Mouse (Mus musculus) liver (tissue): Measurements from ENCODE around the gene Ipp.

ENCODE experiments used
- DNase-seq: peaks from one replicate; pipeline ENCODE4 v3.0.0-alpha.2; 2020; ENCODE audit warnings: mixed read lengths

Ipp gene

DNA sequence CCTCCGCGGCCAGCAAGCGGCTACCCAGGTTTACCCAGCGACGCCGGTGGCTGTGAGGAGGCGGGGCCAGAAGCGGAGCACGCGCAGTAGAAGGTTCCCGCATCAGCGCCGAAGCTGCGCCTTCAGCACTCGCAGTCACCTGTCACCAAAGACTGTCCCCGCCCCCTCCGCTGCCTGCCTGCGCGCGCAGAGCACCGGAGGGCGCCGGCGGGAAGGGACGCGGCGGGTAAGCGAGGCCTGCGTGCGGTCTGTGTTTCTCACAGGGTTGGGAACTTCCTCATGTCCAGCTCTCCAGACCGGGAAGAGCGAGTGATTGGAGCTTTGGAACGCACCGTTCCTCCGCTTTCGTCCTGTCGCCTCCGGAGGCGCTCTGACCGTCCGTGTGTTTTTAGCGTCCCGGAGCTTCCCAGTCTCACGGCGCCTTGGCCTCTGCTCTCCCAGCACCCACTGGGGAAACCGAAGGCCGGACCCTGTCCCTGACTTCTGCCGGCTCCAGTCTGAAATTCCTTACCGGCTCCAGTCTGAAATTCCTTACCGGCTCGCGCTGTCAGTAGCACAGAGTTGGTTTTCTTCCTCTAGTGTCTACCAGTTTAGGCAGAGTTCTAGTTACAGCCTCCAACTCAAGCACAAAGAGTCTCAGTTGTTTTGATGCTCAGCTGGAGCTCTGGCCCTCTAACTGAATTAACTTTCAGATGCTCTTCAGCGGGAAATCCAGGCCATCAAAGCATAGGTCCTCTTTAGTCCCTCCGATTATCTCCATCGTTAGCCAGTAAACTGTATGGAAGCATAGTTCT lies at the start of gene Ipp:
Ipp (plus strand) TSS at position 125 of the 794 bp plus-strand sequence.
- peak; percentile 99 for DNase-seq

DNA sequence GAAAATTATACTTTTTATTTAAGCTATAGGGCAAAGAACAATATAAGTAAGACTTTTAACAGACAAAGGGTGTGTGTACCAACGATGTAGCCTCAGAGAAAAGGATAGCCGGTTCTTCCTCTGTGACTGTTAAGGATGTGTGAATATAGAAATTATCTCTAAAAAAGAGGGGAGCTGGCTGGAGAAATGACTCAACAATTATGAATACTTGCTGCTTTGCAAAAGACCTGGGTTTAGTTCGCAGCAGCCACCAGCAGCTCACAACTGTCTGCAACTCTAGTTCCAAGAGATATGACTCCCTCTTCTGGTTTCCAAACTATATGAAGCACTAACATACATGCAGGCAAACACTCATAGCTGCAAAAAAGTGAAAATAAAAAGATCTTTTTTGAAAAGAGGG lies 45.4 kb upstream of the Ipp start:
- DNase-seq = no peak

DNA sequence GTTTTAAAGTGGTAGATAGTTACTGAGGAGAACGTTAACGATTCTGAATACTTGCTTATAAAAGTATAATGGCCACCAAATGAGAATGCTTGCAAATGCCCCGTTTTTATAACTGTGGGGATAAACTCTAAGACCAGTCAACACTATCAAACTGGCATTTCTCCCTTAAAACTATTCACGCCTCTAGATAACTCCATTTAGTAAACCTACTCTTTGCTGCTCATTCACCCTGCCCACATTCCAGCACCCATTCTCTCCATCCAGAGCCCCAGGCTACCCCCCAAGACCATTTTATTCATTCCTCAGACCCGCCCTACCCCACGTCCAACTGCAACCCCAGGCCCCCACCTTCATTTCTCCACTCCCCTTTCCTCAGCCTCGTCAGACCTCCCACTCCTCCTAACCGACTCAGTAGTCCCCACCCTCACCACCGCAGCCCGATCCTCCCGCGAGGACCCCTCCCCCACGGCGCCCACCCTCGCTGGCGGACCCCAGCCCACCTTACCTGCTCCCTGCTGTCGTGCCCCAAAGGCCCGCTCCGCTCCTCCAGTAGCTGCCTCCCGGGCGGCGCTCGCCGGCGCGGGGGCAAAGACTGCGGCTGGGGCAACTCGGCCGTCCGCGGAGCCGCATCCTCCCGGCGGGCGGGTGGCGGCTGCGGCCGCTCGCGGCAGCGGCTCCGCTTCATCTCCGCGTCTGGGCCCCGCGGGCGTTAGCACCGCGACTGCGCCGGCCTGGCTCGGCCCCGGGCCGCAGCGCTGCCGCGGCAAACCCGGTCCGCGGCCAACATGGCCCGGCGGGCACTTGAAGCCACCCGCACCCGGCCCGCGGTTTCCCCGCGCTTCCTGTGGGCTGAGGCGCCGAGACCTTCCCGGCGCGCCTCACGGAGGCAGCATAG lies 43.9 kb upstream of the Ipp start:
- peak; percentile 51 for DNase-seq

DNA sequence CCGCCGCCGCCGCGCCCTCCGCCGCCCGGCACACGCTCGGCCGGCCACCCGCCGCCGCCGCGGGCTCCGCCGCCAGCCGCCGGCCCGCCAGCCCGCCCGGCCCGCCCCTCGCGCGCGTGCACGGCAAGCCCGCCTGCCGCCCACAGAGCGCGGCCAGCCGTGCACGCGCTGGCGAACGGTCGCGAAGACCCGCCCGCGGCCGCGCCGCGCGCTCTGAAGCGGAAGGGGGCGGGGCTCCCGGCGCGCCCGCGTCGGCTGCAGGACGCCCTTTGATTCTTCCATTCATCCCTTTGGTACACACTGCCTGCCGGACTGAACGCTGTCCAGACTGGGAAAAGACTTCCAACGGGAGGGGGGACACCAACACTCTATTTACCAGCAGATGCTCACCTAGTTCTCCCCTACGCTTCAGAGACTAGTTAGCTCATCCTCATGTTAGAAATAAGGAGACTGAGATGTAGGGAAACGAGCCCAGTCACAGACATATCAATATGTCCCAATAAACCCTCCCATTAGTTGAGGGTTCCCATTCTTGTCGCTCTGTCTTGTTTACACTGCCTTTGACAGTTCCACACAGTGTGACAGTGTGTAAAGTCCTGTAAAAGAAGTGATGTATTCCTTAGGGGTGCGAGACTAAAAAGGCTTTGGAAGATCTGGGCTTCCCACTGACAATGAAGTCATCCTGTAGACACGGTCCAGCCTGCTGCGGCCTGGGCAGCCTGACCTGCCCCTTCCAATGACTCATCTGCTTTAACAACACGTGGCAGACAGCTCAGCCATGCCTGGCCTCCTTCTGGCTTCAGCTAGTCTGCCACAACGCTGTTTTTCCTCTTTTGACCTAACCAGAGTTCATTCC lies 43.0 kb upstream of the Ipp start, which contains the start of gene Mast2:
Mast2 (minus strand) TSS at position 58 of the 856 bp plus-strand sequence.
- DNase-seq = peak; percentile 91

DNA sequence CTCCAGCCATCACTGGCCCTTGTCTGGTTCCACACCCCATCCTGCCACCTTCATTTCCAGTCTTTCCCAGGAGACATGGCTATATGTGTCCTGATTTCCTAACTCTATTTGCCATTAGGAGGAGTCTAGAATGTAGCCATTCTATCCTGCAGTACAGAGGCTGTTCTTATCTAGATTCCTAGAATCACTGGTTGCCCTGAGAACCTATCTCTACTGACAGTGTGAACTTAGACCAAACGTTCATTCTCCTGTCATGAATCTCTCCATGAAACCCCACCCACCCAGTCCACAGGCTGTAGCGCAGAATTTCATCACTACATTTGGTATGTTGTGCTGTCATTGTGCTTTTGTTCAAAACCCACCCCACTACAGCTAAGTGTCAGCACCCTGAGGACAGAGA lies 26.0 kb upstream of the Ipp start:
- peak; percentile 7 for DNase-seq

DNA sequence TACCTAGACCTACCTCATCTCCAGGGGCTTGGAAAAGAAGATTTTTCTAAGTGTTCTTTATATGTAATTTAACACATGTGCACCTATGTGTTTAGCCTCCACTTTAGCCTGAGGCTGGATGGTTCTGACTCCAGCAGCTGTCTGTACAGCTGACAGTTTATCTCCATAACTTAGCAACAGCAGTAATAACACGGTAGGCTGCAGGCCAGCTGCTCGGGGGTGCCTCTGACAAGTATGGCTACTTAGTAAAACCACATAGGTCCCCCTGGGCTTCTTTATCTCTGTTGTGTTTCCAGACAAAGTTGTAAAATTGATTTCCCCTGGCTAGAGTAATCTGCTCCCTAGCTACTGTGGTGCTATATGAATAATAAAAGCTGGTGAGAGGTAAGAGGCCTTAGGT lies 23.9 kb upstream of the Ipp start:
- DNase-seq = peak; percentile 17

DNA sequence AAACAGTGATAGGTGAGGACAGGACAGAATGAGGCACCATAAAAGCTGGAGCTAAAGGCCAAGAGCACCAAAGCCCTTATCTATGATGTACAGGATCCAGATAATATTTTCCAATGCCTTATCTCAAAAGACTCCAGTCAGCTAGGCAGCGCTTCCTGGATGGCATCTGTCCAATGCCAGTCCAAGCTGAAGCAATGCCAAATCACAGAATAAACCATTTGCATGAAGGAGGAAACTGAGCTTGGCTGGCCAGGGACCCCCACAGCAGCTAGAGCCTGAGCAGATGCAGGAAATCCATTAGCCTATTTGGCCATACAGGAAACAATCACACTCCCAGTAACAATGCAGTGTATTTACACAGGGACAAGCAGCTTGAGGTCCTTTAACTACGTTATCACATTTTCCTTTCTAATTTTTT lies 16.2 kb upstream of the Ipp start:
- DNase-seq = peak; percentile 11

DNA sequence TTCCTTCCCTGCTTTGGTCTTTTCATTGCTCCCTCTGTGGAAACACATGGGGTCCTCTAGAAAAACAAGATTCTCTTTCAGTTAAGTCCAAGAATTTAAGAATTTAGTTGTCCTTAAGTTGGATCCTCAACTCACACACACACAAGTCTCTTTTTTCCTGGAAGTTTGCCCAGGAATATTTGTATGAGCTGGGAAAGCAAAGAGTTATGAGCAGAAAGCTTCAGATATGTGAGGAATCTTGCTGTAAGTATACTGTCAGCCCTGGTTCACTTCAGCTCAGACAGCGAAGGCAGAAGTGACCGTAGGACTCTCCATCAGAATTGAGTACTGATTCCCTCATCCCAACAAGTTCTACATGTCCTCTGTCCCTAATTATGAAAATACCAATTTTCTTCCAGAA lies 15.5 kb upstream of the Ipp start:
- DNase-seq = no peak

DNA sequence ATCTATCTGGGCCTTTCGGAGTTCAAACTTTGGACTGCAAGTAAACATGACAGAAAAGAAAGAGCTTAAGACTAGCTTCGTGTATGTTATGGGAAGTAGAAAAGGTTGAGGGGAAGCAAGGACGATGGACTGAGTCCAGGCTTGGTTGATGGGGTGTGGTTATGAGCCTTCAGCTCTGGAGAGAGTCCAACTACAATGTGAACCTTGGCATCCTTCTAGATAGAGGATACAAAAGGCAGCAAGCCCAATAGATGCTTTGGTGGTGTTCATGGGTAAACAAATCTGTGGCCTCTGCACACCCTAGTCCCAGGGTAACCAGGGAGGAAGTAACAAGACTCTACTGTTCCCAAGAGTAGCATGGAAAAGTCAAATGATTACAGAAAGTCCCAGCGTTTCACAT lies 14.9 kb upstream of the Ipp start:
- DNase-seq = no peak

DNA sequence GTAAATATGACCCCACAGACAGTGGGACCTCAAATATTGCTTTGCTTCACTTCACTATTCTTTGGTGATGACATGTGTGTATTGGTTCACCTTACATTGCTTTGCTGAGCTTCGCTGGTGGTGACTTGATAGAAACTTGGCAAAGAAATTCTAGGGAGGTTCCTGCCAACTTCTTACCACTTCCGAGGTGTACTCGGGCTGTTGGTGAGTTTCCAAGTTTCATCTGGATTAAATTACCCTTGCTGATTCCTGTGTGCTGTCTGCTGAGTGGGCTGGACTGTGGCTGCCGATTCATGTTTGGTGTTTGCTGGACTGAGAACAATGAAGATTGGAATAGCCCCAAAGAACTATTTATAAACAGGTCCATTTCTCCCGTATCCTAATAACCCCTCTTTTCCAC lies 13.7 kb upstream of the Ipp start:
- DNase-seq = no peak

DNA sequence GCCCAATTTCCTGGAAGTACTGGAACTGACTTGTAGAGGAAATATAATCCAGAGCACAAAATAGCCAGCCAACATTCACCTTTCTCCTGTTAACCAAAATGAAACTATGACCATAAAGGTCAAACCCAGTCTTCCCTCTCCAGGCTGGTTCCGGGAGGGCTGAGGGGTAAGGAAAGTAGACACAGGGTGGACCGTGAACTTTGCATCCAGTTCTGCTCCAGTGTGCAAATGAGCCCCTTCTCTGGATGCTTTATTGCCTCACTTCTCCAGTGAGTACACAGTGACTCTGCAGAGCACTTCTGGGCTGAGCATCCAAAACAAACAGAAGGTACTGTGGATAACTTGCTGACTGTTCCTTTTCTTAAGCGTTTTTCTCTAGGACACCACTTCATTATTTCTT lies 7.4 kb upstream of the Ipp start:
- no peak for DNase-seq

DNA sequence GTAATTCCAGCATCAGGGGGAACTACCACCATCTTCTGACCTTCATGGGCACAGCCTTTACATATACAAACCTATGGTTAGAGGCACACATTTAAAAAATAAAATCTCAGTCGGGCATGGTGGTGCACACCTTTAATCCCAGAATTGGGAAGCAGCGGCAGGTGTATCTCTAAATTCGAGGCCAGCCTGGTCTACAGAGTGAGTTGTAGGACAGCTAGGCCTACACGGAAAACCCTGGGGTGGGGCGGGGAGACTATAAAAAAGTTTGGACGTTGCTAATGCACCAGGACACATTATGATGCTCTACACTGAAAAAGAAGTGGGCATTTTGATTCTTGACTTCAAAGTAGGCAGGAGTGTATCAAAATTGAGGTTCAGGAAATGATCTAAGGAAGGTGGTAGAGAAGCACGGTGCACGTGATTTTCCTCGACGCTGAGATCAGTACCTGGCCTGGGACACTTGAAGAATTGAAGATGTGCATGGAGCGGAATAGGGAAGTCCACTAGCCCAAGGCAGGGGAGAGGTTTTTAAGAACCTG lies 394 bp upstream of the Ipp start:
- DNase-seq = peak; percentile 6

DNA sequence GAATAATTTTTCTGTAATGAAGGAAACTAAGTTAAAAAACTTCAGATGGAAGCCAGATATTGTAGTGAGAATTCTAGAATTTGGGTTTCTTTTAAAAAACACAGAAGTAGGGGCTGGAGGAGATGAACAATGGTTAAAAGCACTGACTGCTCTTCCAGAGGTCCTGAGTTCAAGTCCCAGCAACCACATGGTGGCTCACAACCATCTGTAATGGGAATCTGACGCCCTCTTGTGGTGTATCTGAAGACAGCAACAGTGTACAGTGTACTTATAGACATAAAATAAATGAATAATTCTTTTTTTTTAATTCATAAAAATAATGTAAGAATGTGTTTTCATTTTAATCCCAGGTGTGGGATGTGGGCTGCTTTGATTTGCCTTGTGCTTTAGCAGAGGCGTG lies 23.8 kb downstream of the Ipp start:
- no peak for DNase-seq

DNA sequence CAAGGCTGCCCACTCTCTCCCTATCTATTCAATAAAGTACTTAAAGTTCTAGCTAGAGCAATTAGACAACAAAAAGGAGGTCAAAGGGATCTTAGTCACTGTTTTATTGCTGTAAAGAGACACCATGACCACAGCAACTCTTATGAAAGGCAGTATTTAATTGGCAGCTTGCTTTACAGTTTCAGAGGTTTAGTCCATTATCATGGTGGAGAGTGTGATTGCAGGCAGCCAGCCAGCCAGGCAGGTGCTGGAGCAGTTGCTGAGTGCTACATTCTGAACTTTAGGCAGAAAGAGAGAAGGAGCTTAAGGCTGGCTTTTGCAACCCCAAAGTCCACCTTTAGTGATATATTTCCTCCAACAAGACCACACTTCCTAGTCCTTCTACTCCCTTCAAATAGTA lies 29.0 kb downstream of the Ipp start:
- no peak for DNase-seq

DNA sequence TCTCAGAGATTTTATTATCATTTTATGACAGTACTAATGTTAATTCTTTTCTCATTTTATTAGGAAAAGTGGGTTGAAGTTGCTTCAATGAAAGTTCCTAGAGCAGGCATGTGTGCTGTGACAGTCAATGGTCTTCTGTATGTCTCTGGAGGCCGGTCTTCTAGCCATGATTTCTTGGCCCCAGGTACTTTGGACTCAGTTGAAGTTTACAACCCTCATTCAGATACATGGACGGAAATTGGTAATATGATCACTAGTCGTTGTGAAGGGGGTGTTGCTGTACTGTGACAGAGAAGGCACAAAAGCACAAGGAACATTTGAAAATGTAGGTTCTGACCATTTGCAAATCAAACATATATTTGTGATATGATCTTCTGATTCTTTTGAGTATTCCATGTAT lies 30.4 kb downstream of the Ipp start:
- DNase-seq = no peak

DNA sequence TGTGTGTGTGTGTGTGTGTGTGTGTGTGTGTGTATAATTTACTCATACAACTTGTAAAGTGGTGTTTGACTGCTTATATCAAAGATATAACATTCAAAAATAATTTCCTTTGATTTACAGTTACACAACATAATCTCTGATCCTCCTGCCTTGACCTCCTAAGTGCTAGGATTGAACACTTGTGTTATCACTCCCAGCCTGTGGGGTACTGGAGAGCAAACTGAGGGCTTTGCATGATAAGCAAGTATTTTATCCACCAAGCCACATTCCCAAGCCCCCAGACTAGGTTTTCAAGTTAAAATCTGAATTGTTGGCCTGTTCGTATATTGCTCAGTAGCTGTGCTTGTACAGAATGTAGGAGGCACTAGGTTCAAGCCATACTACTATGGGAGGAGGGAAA lies 43.1 kb downstream of the Ipp start:
- DNase-seq = no peak

DNA sequence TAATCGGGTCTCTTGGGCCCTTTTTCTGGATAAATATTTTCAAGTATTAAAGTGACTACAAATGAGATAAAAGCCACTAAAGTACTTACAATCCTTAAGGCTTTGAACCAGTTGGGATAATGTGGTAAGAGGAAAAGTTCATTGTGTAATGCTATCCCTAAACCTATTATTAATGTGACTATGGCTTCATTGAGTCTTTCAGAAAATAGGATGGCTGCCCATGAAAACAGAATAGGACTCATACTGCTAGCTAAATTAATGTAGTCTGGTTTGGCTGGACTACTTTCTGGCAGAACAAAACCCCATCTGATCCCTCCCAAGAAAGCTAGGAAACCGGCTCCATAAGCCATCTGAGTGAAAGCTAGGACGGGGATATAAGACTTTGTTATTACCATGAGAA lies 45.7 kb downstream of the Ipp start:
- no peak for DNase-seq

DNA sequence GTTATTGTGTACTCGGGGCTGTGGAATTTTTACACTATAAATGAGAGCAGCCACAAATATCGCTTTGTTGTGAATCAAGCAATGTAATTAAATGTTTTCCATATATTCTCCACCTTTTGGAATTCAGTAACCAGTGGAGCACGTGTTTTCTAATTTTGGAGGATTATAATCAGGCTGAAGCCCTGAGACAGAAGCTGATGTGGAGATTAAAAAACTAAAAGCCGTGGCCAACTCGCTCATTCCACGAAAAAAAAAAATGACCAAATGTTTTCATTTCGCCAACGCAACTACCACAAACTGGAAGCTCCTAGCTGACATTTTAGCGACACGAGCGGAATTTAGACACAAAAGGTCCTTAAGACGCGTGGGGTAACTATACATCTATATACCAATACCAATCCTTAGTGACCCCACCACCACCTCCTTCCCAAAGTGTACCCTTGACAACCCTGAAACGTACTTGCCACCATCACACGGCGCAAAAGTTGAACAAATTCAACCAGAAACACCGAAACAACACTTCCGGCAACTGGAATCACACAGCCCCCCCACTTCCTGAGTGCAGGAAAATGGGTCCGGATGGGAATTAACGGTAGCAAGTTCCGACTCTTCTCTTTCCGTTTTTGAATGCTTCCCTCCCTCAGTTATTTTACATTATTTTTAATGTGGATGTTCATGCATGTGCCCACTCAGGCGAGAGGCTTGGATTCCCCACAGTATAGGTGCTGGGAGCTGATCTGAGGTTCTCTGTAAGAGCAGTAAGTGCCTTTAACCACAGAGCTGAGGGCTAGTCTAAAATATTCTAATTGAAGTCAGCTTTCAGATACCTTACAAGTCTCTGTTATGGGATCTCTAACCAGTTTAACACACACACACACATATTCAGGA lies 48.3 kb downstream of the Ipp start, which contains the start of gene Tmem69:
Tmem69 (minus strand) TSS at position 524 of the 888 bp plus-strand sequence.
- peak; percentile 80 for DNase-seq

DNA sequence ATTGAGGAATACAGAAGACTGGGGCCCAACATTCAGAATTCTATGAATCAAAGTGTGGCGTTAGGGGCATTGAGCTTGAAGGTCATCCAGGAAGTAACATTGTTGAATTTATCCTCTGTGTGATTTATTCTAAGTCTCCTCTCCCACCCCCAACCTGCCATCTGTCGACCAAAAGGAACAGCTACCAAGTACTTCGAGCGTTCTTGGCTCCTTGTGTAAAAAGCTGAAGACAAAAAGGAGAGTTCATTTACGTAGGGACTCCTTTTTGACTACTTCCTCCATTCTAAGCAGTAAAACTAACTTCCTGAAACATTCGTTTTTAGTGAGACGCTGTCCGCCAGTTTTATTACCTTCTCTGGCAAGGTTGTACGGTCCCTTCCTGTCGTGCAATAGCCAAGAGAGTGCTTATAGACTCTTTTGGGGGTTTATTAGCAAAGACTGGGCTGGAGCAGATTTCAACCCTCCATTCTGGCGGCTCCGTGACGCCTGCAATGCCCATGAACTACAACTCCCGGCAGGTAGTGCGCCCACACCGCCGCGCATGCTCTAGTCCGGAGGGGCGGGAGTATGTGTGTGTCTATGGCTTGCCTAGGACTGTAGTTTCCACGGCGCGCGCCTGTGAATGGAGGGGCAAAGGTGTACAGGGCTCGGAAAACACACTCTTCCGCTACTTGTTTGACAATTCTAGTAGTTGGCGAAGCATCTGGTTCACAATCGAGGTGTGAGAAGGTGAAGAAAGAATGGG lies 49.4 kb downstream of the Ipp start:
- peak; percentile 96 for DNase-seq

DNA sequence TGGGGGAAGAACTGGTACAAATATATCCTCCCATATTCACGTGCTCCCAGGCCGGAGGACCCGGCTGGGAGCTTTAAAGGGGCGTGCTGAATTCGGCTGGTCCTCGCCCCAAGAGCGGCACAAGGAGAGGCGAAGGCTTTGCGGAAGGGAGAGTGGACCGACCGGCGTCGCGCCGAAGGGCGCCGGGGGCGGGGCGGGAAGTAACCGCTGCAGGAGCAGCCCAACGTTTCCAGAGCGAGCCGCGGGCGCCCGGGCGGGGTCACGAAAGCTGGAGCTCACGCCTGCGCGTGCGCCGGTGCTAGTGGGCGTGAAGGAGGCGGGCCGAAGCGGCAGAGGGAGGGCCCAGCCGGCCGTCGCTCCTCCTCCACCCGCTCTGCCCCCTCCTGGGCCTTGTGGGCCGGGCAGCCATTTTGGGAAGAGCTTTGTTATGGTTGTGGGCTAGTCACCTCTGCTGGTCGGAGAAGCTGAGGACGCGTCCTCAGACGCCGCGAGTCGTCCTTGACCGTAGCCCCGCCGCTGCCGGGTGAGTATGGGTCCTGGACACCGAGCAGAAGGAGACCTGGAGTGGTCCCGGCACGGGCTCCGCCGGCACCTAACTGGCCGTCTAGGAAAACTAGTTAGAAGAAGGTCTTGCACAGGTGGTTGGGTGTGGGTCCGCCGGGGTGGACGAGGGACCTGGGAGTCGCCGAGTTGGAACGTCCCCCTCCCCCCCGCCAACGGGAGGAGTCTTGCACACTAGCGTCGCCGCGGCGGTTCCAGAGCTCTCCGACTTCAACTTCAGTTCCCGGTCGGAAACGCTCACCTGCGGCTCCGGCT lies 50.2 kb downstream of the Ipp start, which contains the start of gene Gpbp1l1:
Gpbp1l1 (plus strand) TSS at position 353 of the 816 bp plus-strand sequence.
- peak; percentile 99 for DNase-seq
